Mouse (Mus musculus) c-Kit-positive CD71-positive TER-119-negative erythroid progenitor cells, embryonic 14.5 days (primary cell): ENCODE measurements around the gene Cldn22.
"Not testable (repeated sequence)": the region's sequence is repeated elsewhere in the genome, so short reads cannot be mapped to it uniquely, and the experiment has no call there.

Source experiments
- DNase-seq: peaks from one replicate; pipeline ENCODE4 v3.0.0-alpha.2; 2013; ENCODE audit warnings: low read depth

Gene Cldn22

DNA sequence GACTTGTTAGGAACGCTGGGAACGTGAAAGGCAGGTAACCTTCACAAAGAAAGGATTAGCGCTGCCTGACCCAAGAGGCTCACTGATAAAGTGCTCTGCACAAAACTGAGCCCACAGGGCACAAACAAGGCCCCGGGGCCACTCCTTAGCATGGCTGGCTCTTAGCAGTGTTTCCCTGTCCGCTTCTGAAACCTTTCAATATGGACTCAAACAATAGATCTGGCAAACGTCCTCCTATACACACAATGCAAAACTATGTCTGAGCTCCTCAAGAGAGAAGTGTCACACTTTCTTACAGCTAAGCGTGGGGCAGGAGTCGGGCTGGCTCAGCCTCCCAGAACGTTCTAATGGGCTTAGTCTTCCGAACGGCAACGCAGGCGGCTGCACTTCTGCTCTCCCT, at the start of gene Cldn22:
TSS of gene Cldn22 (plus strand) at position 301 of the 400 bp plus-strand sequence.
- no peak for DNase-seq

DNA sequence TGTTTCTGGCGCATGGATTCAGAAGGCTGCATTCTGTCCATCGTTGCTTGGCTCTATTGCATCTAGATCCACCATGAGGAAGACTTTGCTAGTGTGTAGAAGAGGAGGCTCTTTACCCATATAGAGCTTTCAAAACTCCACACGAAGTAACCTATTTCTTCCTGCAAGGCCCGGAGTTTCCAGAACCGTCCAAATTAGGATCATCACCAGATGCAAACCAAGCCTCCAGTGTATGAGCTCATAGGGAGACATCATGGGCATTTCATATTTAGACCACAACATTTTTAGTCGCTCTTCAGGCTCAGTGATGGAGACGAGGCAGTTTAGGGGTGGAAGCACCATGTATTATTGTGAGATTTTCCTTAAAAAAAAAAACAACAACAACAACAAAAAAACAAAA, 46.9 kb upstream of the Cldn22 start:
- no peak for DNase-seq

DNA sequence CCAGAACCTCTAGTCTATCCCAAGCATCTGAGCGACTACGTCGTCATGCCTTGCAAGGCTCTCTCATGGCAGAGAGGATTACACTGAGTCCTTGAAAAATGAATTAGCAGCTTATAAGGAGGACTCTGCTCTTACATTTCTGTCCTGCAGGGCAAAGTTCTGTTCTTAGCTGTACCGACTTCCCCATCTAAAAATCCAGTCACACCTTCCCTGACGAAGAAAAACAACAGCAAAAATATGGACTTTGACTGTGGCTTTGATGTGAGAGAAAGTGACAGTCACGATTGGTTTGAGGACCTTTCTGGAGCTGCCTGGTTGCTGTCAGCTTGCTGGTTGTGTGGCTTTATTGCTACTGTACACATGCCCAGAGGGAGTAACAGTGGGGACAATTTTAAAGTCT, 44.7 kb upstream of the Cldn22 start:
- no peak for DNase-seq

DNA sequence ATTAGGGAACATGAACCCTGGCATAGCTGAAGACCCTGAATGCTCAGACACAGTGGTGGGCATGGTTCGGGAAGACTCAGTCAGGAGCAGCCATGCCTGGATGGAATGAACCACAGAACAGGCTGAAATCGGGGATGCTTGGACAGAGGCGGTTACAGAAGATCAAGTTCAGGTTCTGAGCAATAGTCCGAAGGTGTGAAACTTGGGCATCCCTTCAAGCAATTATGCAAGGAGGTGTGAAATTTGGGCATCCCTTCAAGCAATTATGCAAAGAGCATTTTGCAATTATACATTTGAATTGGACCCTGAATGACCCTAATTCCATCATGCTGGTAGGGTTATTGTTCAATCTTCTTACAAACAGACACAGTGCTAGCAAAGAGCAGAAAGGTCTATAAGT, 42.4 kb upstream of the Cldn22 start:
- DNase-seq, result no peak

- no peak for DNase-seq
Observed at GRCm38 (mm10) chr8:47783544-47783943, 40.7 kb upstream of the Cldn22 start.

GRCm38 (mm10) chr8:47783944-47784343, 40.3 kb upstream of the Cldn22 start:
- no peak for DNase-seq

GRCm38 (mm10) chr8:47784436-47784835, 39.8 kb upstream of the Cldn22 start:
- DNase-seq, result no peak

DNA sequence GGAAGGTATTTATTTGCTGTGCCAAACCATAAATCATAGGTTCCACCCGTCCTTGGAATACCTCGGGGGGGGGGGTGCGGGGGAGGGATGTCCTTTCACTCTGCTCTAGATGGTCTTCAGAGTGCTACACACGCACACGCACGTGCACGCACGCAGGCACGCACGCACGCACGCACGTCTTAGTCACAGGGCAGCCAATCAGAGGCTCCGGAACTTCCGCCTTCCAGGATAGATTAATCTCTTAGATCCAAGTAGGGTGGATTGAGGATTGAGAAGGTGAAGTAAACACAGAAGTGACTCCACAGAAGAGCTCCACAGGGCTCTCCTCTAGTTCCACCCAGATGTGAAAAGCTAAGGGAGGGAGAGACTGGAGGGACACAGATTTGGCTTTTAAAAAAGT, 38.0 kb upstream of the Cldn22 start:
- no peak for DNase-seq

GRCm38 (mm10) chr8:47787705-47788104, 36.6 kb upstream of the Cldn22 start:
- DNase-seq, result no peak

DNA sequence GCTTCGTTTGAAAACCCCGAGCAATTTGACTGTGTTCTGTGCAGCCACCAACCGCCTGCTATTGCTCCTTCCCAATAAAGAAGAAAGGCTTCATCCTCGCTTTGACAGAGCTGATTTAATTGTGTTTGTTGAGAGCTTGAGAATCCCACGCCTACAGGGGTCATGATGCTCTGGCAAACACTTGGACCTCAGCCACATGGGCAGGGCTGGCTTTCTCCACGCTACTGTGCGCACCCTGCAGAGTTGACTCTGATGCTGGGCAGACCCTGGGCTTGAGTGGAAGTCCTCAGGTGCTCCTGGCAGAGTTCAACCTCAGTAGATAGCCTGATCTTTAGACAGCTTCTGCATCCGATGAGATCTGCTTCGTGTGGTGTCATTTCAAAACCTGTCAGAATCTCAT, 32.3 kb upstream of the Cldn22 start:
- no peak for DNase-seq

GRCm38 (mm10) chr8:47799438-47799837, 24.8 kb upstream of the Cldn22 start:
- no peak for DNase-seq

DNA sequence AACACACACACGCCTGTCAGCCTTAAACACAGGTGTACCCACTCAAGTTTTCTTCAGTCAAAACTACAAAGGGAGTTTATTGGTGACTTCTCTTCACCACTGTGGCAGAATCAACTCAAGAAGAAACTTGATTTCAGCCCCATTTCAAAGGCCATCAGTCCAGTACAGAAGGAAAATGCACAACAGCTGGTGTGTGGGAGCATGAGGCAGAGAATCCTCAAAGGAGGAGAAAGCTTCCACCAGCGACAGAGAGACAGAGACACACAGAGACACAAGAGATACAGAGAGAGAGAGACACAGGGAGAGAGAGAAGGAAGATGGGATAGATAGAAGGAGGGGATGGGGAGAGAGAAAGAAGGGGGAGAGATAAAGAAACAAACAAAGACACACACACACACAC, 21.9 kb upstream of the Cldn22 start:
- DNase-seq, result no peak

DNA sequence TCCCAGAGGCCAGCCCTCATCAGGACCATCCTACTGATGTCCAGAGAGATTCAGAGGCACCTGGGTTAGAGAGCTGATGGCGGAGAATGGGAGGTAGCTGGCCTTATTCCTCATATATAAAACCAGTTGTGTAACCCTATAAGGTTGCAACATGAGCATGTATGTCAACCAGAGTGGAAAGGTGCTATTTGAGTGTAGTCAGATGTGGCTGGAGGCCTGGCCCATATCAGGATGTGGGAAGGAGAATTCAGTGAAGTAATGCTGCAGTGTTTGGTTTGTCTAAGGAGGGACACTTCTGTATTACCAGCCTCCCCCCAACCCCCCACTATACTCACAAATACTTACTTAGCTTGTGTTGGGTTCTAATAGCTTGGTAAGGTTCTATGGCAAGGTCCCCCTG, 20.0 kb upstream of the Cldn22 start:
- DNase-seq, result no peak

DNA sequence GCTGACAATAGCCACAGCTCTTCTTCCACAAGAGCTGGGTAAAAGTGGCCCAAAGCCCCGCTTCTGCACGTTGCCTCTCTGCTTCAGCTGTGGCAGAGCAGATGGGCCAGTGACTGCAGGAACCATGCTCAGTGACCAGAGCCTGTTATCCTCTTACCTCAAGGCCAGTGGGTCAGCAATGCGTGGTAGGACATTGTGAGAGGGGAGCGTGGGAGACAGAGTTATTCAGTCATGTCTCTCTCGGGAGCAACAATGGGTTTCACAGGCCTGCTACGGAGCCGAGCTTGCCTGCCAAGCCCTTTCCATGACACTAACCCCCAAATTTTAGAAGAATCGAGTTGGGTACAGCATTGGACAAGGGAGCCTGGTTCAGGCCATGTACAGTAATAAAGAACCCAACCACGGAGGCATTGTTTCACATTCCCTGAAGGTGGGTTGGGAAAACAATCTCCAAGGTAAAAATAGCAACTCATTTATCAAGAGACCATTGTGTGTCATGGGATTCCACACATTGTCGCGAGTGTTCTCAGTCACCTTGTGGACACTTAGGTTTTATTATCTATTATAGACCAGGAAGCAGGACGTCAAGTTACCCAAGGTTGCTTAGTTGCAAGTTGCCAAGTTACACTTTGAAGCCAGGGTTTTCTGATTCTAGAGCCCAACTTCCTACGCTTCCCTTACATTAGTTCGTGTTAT, 14.2 kb upstream of the Cldn22 start:
- no peak for DNase-seq

GRCm38 (mm10) chr8:47810666-47811015, 13.6 kb upstream of the Cldn22 start:
- no peak for DNase-seq

- DNase-seq, result no peak
Observed at GRCm38 (mm10) chr8:47811221-47811620, 13.1 kb upstream of the Cldn22 start.

DNA sequence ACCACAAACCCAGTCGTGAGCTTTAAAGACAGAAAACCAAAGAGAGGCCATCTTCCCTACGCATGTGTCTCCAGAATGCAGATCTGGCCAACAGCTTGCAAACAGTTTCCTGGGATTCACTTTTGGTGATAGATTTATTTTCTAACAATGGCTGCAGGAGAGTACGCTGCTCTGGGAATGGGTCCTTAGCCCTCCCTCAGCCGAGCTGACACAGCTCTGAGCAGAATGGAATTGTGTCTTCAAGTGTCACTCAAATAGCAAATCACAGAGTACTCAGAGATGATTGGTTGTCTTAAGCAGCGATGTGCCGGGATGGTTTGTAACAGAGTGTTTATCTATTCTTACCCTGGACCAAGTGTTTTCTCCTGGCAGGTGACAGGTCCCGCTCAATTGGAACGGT, 5.2 kb upstream of the Cldn22 start:
- no peak for DNase-seq

DNA sequence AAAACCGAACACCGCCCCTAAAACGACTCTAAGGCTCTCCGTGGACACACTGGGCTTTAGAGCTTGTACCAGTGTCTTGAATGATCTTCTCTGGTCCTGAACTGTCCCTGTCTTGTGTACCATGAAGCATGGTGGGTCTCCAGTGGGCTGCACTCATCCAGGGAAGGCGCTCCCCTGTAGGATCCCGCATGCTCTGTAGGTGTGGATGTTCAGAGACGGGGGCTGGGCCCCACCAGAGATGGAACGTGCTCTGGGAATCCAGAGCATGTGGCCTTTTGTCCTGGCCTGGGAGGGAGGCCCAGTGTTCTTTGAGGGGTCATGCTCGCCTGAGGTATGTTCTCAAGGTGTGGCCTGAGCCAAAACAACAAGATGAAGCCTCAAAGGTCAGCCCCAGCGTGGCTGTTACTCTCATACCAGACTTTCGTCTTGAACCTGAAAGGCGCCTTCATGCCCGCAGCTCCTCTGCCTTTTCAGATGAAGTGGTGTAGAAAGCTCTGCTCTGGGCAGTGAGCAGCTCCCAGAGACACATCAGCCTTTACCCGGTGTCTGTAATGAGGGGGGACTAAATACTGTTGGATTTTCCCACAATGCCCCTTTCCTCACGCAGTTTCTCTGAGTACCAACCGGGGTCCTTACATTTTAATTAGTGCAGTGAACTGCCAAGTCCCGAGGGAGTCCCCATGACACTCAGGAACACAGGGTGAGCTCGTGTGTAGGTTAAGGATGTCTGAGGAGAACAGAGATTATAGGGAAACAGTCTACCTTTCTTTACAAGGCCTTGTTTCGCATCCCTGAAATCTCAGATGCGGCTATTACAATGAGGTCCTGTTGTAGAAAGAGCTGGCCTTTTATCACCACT, 3.1 kb upstream of the Cldn22 start:
- DNase-seq, result no peak

GRCm38 (mm10) chr8:47821843-47822242, 2.4 kb upstream of the Cldn22 start, which contains the start of gene Cldn24:
Cldn24 (plus strand) TSS chr8:47822143.
- DNase-seq, result no peak

GRCm38 (mm10) chr8:47822541-47822940, 1.7 kb upstream of the Cldn22 start:
- DNase-seq, result not testable (repeated sequence)

GRCm38 (mm10) chr8:47823777-47824176, 505 bp upstream of the Cldn22 start:
- DNase-seq, result no peak

DNA sequence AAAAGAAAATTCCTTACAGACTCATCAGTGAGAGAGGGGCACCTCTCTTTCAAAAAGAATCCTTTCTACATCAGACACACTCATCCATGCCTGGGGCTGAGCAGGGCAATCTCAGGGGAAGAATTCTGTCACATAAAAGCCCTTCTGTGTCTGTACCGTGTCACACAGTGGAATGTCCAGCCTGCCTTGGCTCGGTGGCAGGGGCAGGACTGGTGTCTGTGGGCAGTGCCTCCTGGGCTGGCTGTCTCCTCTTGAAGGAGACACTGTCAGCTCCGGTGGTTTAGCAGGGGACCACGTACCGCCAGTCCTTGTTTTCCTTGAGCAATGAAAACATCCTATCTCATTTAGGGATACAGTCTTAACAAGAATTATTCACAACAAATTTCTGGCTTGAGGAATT, 1.3 kb downstream of the Cldn22 start:
- DNase-seq, result no peak

DNA sequence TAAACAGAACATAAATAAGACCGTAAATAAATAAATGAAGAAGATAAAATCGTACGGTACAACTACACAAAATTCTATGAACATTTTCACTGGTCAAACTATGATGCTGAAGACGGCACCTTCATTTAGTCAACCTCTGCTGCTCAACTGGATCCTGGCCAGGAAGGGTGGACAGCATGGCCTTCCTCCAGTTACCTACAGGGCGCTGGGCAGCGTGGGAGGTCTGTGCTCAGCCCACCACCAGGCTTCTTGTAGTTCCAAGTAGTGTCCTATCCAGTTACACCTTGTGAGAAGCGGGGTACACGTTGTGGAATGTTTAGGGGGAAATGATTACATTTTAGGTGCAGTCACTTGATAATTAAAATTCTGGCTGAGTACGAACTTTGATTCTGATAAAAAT, 2.6 kb downstream of the Cldn22 start:
- no peak for DNase-seq

DNA sequence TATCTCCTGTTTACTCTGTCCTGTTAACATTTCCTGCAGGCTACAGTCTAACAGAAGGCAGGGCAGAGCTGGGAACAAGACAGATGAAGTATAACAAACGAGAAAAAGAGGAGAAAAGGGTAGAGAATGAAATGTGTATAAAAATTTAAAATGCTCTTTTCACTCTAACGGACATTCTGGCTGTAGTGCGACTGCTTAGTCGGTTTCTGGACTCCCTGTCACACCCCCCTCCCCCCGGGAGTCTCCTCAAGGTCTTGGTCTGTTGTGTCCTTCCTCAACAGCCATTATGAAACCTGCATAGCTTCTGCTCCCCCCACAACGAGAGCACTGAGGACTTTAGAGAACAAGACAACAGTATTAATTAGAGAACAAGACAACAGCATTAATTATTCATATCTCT, 8.3 kb downstream of the Cldn22 start:
- DNase-seq, result no peak
